Mouse (Mus musculus) megakaryocyte, adult 5-6 weeks (primary cell): ENCODE results near the gene Rptor. TPM values are rescaled to one million over a fixed set of nuclear protein-coding genes. Genes with fewer than 3 reads are reported as not detected.

Source experiments
- ATAC-seq: 2 replicates; pipeline ENCODE4 v1.8.0; 2016; ENCODE audit warnings: mild to moderate bottlenecking, inconsistent platforms; ENCODE audit not compliant: poor library complexity, severe bottlenecking
- total RNA-seq, 2 experiments: library from RNA; stranded (forward) in 1 of 2; stranded (reverse) in 1 of 2; fragments of 153-499, 151-499 nt in 1 of 2; fragments of 221-1000, 200-1000 nt in 1 of 2; gene quantifications; 2 replicates each; pipeline versions ENCODE4 v1.2.3 to v1.2.4; 2015 to 2017

Rptor gene
- total RNA-seq, 2 experiments from 2014 or later: 7.1 to 11.8 TPM

GRCm38 (mm10) chr11:119685910-119686659, 83.4 kb downstream of the Rptor start:
- ATAC-seq: no peak

- no peak for ATAC-seq
These were observed 84.6 kb downstream of the Rptor start for GRCm38 (mm10) chr11:119687316-119687715.

- no peak for ATAC-seq
These were observed 85.3 kb downstream of the Rptor start for GRCm38 (mm10) chr11:119687966-119688365.

- ATAC-seq: no peak
These were observed 87.2 kb downstream of the Rptor start for GRCm38 (mm10) chr11:119689936-119690335.

GRCm38 (mm10) chr11:119692196-119692910, 89.6 kb downstream of the Rptor start:
- no peak for ATAC-seq

GRCm38 (mm10) chr11:119692911-119693261, 90.2 kb downstream of the Rptor start:
- no peak for ATAC-seq

- no peak for ATAC-seq
These were observed 91.6 kb downstream of the Rptor start for GRCm38 (mm10) chr11:119694146-119694860.

- ATAC-seq: no peak
These were observed 93.7 kb downstream of the Rptor start for GRCm38 (mm10) chr11:119696401-119696800.

- no peak for ATAC-seq
These were observed 102.8 kb downstream of the Rptor start for GRCm38 (mm10) chr11:119705381-119706066.

GRCm38 (mm10) chr11:119707259-119707658, 104.6 kb downstream of the Rptor start:
- ATAC-seq: no peak

GRCm38 (mm10) chr11:119709239-119709638, 106.5 kb downstream of the Rptor start:
- peak; percentile 80 for ATAC-seq

GRCm38 (mm10) chr11:119710338-119710737, 107.6 kb downstream of the Rptor start:
- ATAC-seq: 0 out of 2 replicates have a peak, but pooled peaks have one; percentile 5

GRCm38 (mm10) chr11:119710822-119711221, 108.1 kb downstream of the Rptor start:
- peak; percentile 66 for ATAC-seq

GRCm38 (mm10) chr11:119715437-119715836, 112.7 kb downstream of the Rptor start:
- ATAC-seq: no peak

GRCm38 (mm10) chr11:119715841-119716596, 113.3 kb downstream of the Rptor start:
- peak; percentile 54 for ATAC-seq

- no peak for ATAC-seq
These were observed 115.4 kb downstream of the Rptor start for GRCm38 (mm10) chr11:119718115-119718514.

GRCm38 (mm10) chr11:119720101-119721048, 117.7 kb downstream of the Rptor start:
- no peak for ATAC-seq

GRCm38 (mm10) chr11:119724709-119725108, 122.0 kb downstream of the Rptor start:
- ATAC-seq: no peak

- ATAC-seq: no peak
These were observed 128.7 kb downstream of the Rptor start for GRCm38 (mm10) chr11:119731382-119731781.
